Mouse (Mus musculus) liver, embryonic 13.5 days (tissue): Measurements from ENCODE around the gene Zbtb8b. TPM values are rescaled to one million over a fixed set of nuclear protein-coding genes. Genes with fewer than 3 reads are reported as not detected.

ENCODE experiments used
- polyA plus RNA-seq: library from polyadenylated mRNA; unstranded; fragments of >200 nt; fragmentation: Nextera tagmentation; extraction: Ambion mirVana; gene quantifications from 2 replicates; pipeline ENCODE4 v1.2.1, GENCODE M21; 2015

Zbtb8b gene
- polyA plus RNA-seq, 1 experiment from 2014 or later = 0.96 TPM

Other genes starting within 250 kb of the Zbtb8b start
- 0.47 and 0.59 TPM in 2 replicates for gene C77080, start 179.4 kb downstream of the Zbtb8b start, polyA plus RNA-seq
- gene Sync, start 153.2 kb downstream of the Zbtb8b start, polyA plus RNA-seq = 0.07 and 0.13 TPM in 2 replicates
- gene Rbbp4, start 105.5 kb downstream of the Zbtb8b start, polyA plus RNA-seq = 290 and 339 TPM in 2 replicates
- gene Zbtb8os, start 105.2 kb downstream of the Zbtb8b start, polyA plus RNA-seq = 30.4 and 34.6 TPM in 2 replicates
- 2.4 and 2.7 TPM in 2 replicates for gene Zbtb8a, start 62.7 kb downstream of the Zbtb8b start, polyA plus RNA-seq
- gene Bsdc1, start 20.7 kb upstream of the Zbtb8b start, polyA plus RNA-seq = 48.7 and 49.9 TPM in 2 replicates
- gene Tssk3, start 50.2 kb upstream of the Zbtb8b start, polyA plus RNA-seq = 0.07 TPM in 1 of 2 replicates, not detected in the other
- gene Fam229a, start 50.3 kb upstream of the Zbtb8b start, polyA plus RNA-seq = 0.21 and 0.44 TPM in 2 replicates
- gene Marcksl1, start 72.7 kb upstream of the Zbtb8b start, polyA plus RNA-seq = 82.7 and 85.9 TPM in 2 replicates
- gene Hdac1, start 101.9 kb upstream of the Zbtb8b start, polyA plus RNA-seq = 121 and 128 TPM in 2 replicates
- gene Lck, start 132.8 kb upstream of the Zbtb8b start, polyA plus RNA-seq = 3.5 and 3.8 TPM in 2 replicates
- gene Fam167b, start 137.7 kb upstream of the Zbtb8b start, polyA plus RNA-seq = 6.6 and 6.9 TPM in 2 replicates
- 211 and 222 TPM in 2 replicates for gene Eif3i, start 159.8 kb upstream of the Zbtb8b start, polyA plus RNA-seq
- 142 and 153 TPM in 2 replicates for gene Tmem234, start 159.8 kb upstream of the Zbtb8b start, polyA plus RNA-seq
- 0.31 and 0.51 TPM in 2 replicates for gene Dcdc2b, start 173.4 kb upstream of the Zbtb8b start, polyA plus RNA-seq
- 11.0 TPM in 2 replicates for gene Iqcc, start 178.2 kb upstream of the Zbtb8b start, polyA plus RNA-seq
- gene Ccdc28b, start 183.1 kb upstream of the Zbtb8b start, polyA plus RNA-seq = 13.9 and 14.8 TPM in 2 replicates
- gene Txlna, start 200.2 kb upstream of the Zbtb8b start, polyA plus RNA-seq = 30.7 and 35.1 TPM in 2 replicates
- 7.2 and 9.0 TPM in 2 replicates for gene Kpna6, start 231.9 kb upstream of the Zbtb8b start, polyA plus RNA-seq